Mouse (Mus musculus) common myeloid progenitor, adult 5-6 weeks (primary cell): ENCODE measurements at regions not wholly inside any gene's neighbourhood (a gene's known extent, or its start where the extent isn't known, plus 50 kb on each side); places are given as distances from the start of the nearest gene placed in this dataset.
"Not testable (repeated sequence)": the region's sequence is repeated elsewhere in the genome, so short reads cannot be mapped to it uniquely, and the experiment has no call there.

Source experiments
- ATAC-seq: replicated peaks from 2 replicates; pipeline ENCODE4 v1.8.0; 2016; ENCODE audit warnings: low read depth, mild to moderate bottlenecking, moderate TSS enrichment, inconsistent platforms; ENCODE audit not compliant: poor library complexity, severe bottlenecking

DNA sequence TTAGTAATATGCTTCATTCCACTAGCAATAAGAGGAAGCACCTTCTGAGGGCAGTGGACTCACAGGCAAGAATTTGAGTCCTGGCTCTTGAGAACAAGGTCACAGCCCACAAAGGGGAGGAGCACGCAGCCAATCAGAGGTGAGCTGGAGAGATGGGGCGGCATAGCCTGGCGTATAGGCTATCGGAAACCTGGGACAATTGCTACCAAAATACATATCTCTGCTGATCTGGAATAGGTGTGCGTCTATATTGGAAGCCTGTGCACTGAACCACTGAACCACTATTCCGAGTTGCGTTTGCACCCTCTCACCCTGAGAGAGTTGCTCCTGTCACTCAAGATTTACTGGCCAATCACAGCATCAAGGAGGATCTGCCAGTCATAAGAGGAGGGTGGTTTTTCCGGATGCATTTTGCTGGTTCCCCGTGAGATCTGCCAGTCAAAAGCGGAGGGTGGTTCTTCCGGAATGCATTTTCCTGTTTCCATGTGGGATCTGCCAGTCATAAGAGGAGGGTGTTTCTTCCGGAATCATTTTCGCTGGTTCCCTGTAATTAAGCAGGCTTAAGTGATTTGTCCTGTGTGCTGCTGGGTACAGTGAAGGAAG, 80.1 kb upstream of the Riok2 start:
- peak; percentile 100 for ATAC-seq

DNA sequence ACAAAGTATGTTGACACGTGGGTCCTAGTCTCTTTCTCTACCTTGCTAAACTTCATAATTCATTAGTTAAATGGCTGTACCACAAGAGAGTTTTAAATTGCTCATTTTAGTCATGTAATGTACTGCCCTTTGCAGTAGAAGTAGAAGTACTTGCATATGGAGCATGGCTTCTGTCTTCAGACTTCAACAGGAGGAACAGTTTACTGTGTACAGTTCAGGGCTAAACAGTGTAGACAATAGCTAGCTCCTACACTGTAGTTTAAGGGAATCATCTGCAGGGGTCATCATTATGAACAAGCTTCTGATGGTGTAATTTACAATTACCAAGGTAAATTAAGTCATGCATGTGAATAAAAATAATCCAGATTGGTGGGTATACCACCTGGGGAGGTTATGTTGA, 79.1 kb upstream of the Riok2 start:
- ATAC-seq = peak; percentile 30

DNA sequence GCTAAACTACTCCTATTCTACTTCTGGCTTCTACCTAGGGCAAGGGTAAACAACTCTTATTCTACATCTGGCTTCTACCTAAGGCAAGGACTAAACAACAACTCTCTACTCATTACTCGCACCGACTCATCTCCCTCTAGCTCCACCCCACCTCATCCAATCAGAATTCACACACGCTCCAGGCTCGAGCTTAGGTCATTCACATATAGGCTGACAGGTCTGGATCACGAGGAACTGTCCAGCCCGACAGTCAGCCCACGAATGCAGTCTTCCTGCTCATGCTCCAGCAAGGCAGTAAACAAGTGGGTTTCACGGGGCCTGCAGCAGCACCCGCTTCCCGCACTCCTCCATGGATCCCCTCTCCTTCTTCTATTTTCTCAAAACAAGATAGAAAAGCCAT, 70.6 kb upstream of the Riok2 start:
- not testable (repeated sequence) for ATAC-seq
